8 mouse cellular contexts compared by ENCODE assay signal in the genomic region with DNA sequence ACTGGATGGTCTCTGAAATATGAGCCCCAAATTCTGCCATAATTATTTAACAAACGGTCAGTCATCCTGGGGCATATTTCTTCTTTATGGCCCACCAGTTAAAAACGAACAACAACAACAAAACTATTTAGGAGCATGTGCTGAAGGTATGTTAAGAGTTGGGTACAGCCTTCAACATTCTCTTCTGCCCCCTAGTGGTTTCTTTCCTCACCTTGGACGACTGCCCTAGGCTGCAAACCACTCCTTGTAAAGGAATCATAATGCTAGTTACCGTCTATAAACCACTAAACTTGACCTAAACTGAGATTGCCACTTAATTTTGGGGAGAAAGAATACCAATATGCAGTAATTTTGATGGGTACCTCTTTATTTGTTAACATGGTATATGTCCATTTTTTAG. TPM values are rescaled to one million over a fixed set of nuclear protein-coding genes. Genes with fewer than 3 reads are reported as not detected.
DNase-seq lines count a peak whose midpoint lies in the region; ATAC-seq and TF ChIP-seq lines count a peak whose summit lies in the region.
"Had no signal": no experiment of that assay in that cellular context is flagged by ENCODE, and none has a peak within 500 bp of the region (broad histone marks: within the 10 kb centered on the region; RNA-seq: fewer than 3 reads in every experiment).

No protein-coding gene starts in this region.

- TF ChIP-seq CTCF in C2C12 (IDR thresholded peaks at IDR 0.05; ENCODE audit: control insufficient read depth, insufficient read depth, insufficient read length) = peak; percentile 33

- H3K9ac ChIP-seq in hindbrain, embryonic 12.5 days = no peak overlapping the region
- no peak overlapping the region for H3K9ac ChIP-seq in hindbrain, embryonic 16.5 days (ENCODE audit: low read depth, low read length)

- ATAC-seq in hindbrain, embryonic 12.5 days (ENCODE audit: low FRiP score) = no peak
- no peak for ATAC-seq in hindbrain, embryonic 16.5 days

- DNase-seq in 3T3-L1 (ENCODE audit: low read depth, low spot score) = peak; percentile 72
- DNase-seq in forelimb bud, embryonic 11.5 days (ENCODE audit: low read depth, low spot score) = peak; percentile 48
- no peak for DNase-seq in ovary, postnatal 14 days (ENCODE audit: low spot score)
- no peak for DNase-seq in layer of hippocampus, adult 9-11 months

- H3K79me2 ChIP-seq in C2C12 (ENCODE audit: control insufficient read depth, insufficient read depth) = no peaks in the 10 kb centered on the region

- peaks cover 10% of the 10 kb centered on the region for H3K4me1 ChIP-seq in hindbrain, embryonic 12.5 days
- peaks cover 4% of the 10 kb centered on the region; the same call in 1 of the 2 replicates for H3K4me1 ChIP-seq in hindbrain, embryonic 16.5 days (ENCODE audit: control insufficient read depth, insufficient read depth, low read depth, low read length)

- no peaks in the 10 kb centered on the region for H3K27me3 ChIP-seq in hindbrain, embryonic 12.5 days
- no peaks in the 10 kb centered on the region for H3K27me3 ChIP-seq in hindbrain, embryonic 16.5 days (replicated peaks; ENCODE audit: control insufficient read depth, insufficient read depth, low read length)
- H3K27me3 ChIP-seq in C2C12 (ENCODE audit: control insufficient read depth, insufficient read depth, insufficient read length) = no peaks in the 10 kb centered on the region

- WGBS in hindbrain, embryonic 12.5 days = 42% methylated on average over 4 of the region's 4 CpGs
- 36% methylated on average over 4 of the region's 4 CpGs for WGBS in hindbrain, embryonic 16.5 days

- no peaks in the 10 kb centered on the region for H3K36me3 ChIP-seq in hindbrain, embryonic 12.5 days
- no peaks in the 10 kb centered on the region for H3K36me3 ChIP-seq in hindbrain, embryonic 16.5 days (ENCODE audit: control insufficient read depth, insufficient read depth, low read length)
- no peaks in the 10 kb centered on the region for H3K36me3 ChIP-seq in C2C12 (ENCODE audit: control insufficient read depth, insufficient read depth)

- peak overlapping the region; percentile 62; the same call in 1 of the 2 replicates for H3K4me2 ChIP-seq in hindbrain, embryonic 12.5 days (replicated peaks)
- no peak overlapping the region; the same call in 1 of the 2 replicates for H3K4me2 ChIP-seq in hindbrain, embryonic 16.5 days (ENCODE audit: low read length)

- H3K4me3 ChIP-seq in hindbrain, embryonic 12.5 days = no peak overlapping the region
- no peak overlapping the region for H3K4me3 ChIP-seq in hindbrain, embryonic 16.5 days (ENCODE audit: low read length)
- no peak overlapping the region for H3K4me3 ChIP-seq in C2C12 (ENCODE audit: insufficient read depth, poor library complexity, severe bottlenecking)

- H3K79me3 ChIP-seq in C2C12 (ENCODE audit: low read depth) = no peaks in the 10 kb centered on the region

- H3K27ac ChIP-seq in hindbrain, embryonic 12.5 days = no peak overlapping the region
- H3K27ac ChIP-seq in hindbrain, embryonic 16.5 days (ENCODE audit: low read depth, low read length) = no peak overlapping the region

- H3K9me3 ChIP-seq in hindbrain, embryonic 12.5 days (replicated peaks) = peaks cover 40% of the 10 kb centered on the region
- peaks cover 19% of the 10 kb centered on the region for H3K9me3 ChIP-seq in hindbrain, embryonic 16.5 days (ENCODE audit: control insufficient read depth, low read length)

- no peak overlapping the region for H3ac ChIP-seq in C2C12 (ENCODE audit: control insufficient read depth, insufficient read length, low read depth)

TF ChIP-seq in C2C12, 6 proteins besides CTCF, POLR2A, EP300 and RAD21:
- TF ChIP-seq MYOG (IDR thresholded peaks at IDR 0.05; ENCODE audit: control insufficient read depth, extremely low read depth, insufficient read length) = no peak
- no peak for TF ChIP-seq USF1 (IDR thresholded peaks at IDR 0.05; ENCODE audit: low read depth)
- no peak for TF ChIP-seq FOSL1 (IDR thresholded peaks at IDR 0.05; ENCODE audit: insufficient read depth, low read length, poor library complexity, severe bottlenecking)
- TF ChIP-seq MYOD1 (IDR thresholded peaks at IDR 0.05; ENCODE audit: control insufficient read depth, insufficient read length, low read depth) = no peak
- TF ChIP-seq CEBPB (IDR thresholded peaks at IDR 0.05; ENCODE audit: low read depth) = no peak
- TF ChIP-seq MAX (IDR thresholded peaks at IDR 0.05) = no peak

RNA-seq across cellular contexts. Expression of a gene that starts 1.2 kb away (rescaled TPM):
- 17.5 and 18.0 TPM in 2 replicates for polyA plus RNA-seq in hindbrain, embryonic 12.5 days (2016; fragmentation: Nextera tagmentation; extraction: Ambion mirVana)
- 13.7 and 18.9 TPM in 2 replicates for polyA plus RNA-seq in hindbrain, embryonic 16.5 days (2015; fragmentation: Nextera tagmentation; extraction: Ambion mirVana)
- polyA plus RNA-seq in C2C12 (2012; fragmentation: generic; extraction: Trizol) = 0.01 TPM
- polyA plus RNA-seq: testis, adult 2 months had no signal

RNA-seq across cellular contexts. Expression of a gene that starts 29.3 kb away (rescaled TPM):
- polyA plus RNA-seq in hindbrain, embryonic 12.5 days (2016; fragmentation: Nextera tagmentation; extraction: Ambion mirVana) = 275 and 288 TPM in 2 replicates
- 620 and 640 TPM in 2 replicates for polyA plus RNA-seq in hindbrain, embryonic 16.5 days (2015; fragmentation: Nextera tagmentation; extraction: Ambion mirVana)
- 1.3 TPM for polyA plus RNA-seq in C2C12 (2012; fragmentation: generic; extraction: Trizol)

RNA-seq across cellular contexts. Expression of a gene that starts 44.3 kb away (rescaled TPM):
- polyA plus RNA-seq in hindbrain, embryonic 12.5 days (2016; fragmentation: Nextera tagmentation; extraction: Ambion mirVana) = 19.1 and 21.0 TPM in 2 replicates
- 21.1 and 23.8 TPM in 2 replicates for polyA plus RNA-seq in hindbrain, embryonic 16.5 days (2015; fragmentation: Nextera tagmentation; extraction: Ambion mirVana)
- polyA plus RNA-seq in C2C12 (2012; fragmentation: generic; extraction: Trizol) = 0.83 TPM

Comparison
In these comparisons a context has a peak if more than half of its experiments do, and no peak if none do; other contexts are left out.
1. DNase-seq: peak in 3T3-L1 (single experiment) and forelimb bud, embryonic 11.5 days (single experiment); none in ovary, postnatal 14 days (single experiment) and layer of hippocampus, adult 9-11 months (single experiment).
2. RNA of a gene that starts 1.2 kb away (polyA plus RNA-seq): 17.5 to 18.0 TPM in hindbrain, embryonic 12.5 days and 13.7 to 18.9 TPM in hindbrain, embryonic 16.5 days; 0.01 TPM in C2C12 (single experiment); every median in the first group is over 10 times any median in the second.
3. RNA of a gene that starts 29.3 kb away (polyA plus RNA-seq): 620 to 640 TPM in hindbrain, embryonic 16.5 days and 275 to 288 TPM in hindbrain, embryonic 12.5 days; 1.3 TPM in C2C12 (single experiment); every median in the first group is over 100 times any median in the second.
4. RNA of a gene that starts 44.3 kb away (polyA plus RNA-seq): 21.1 to 23.8 TPM in hindbrain, embryonic 16.5 days and 19.1 to 21.0 TPM in hindbrain, embryonic 12.5 days; 0.83 TPM in C2C12 (single experiment); every median in the first group is over 10 times any median in the second.